Mouse (Mus musculus): Measurements from ENCODE around the gene Lingo1.
A peak's percentile ranks its signal among the peaks of the same experiment; 100 is the strongest.

The Lingo1 gene

GRCm38 (mm10) chr9:56775161-56775934 is 20.9 kb downstream of the Lingo1 start:
- peak; percentile 14 to 59 for DNase-seq

- DNase-seq, result peak; percentile 58 to 64
These were observed 22.0 kb downstream of the Lingo1 start for GRCm38 (mm10) chr9:56774231-56774630.

- no peak for DNase-seq
These were observed 22.6 kb downstream of the Lingo1 start for GRCm38 (mm10) chr9:56773666-56774065.

- peak; percentile 52 to 69 for DNase-seq
These were observed 28.6 kb downstream of the Lingo1 start for GRCm38 (mm10) chr9:56767653-56768136.

- peak in 1 of 2 experiments; percentile 3 for DNase-seq
These were observed 29.5 kb downstream of the Lingo1 start for GRCm38 (mm10) chr9:56766629-56767357.

- DNase-seq, result no peak
These were observed 34.1 kb downstream of the Lingo1 start for GRCm38 (mm10) chr9:56762106-56762562.

- DNase-seq, result no peak
These were observed 38.5 kb downstream of the Lingo1 start for GRCm38 (mm10) chr9:56757791-56758190.

- no peak for DNase-seq
These were observed 41.1 kb downstream of the Lingo1 start for GRCm38 (mm10) chr9:56755119-56755518.

GRCm38 (mm10) chr9:56753386-56753785 is 42.9 kb downstream of the Lingo1 start:
- no peak for DNase-seq

GRCm38 (mm10) chr9:56748056-56748455 is 48.2 kb downstream of the Lingo1 start:
- no peak for DNase-seq

GRCm38 (mm10) chr9:56746926-56747294 is 49.4 kb downstream of the Lingo1 start:
- DNase-seq, result no peak

GRCm38 (mm10) chr9:56746195-56746925 is 49.9 kb downstream of the Lingo1 start:
- DNase-seq, result no peak

GRCm38 (mm10) chr9:56744369-56744768 is 51.9 kb downstream of the Lingo1 start:
- no peak for DNase-seq

- DNase-seq, result no peak
These were observed 57.0 kb downstream of the Lingo1 start for GRCm38 (mm10) chr9:56739181-56739737.

- peak; percentile 74 to 80 for DNase-seq
These were observed 57.8 kb downstream of the Lingo1 start for GRCm38 (mm10) chr9:56738261-56739171.

- DNase-seq, result no peak
These were observed 61.9 kb downstream of the Lingo1 start for GRCm38 (mm10) chr9:56734398-56734797.

- DNase-seq, result no peak
These were observed 65.3 kb downstream of the Lingo1 start for GRCm38 (mm10) chr9:56730997-56731396.

GRCm38 (mm10) chr9:56729145-56729544 is 67.1 kb downstream of the Lingo1 start:
- DNase-seq, result no peak

- peak; percentile 13 to 53 for DNase-seq
These were observed 68.3 kb downstream of the Lingo1 start for GRCm38 (mm10) chr9:56727703-56728684.

- peak; percentile 47 to 74 for DNase-seq
These were observed 70.5 kb downstream of the Lingo1 start for GRCm38 (mm10) chr9:56725814-56726213.
